Mouse (Mus musculus) embryonic facial prominence, embryonic 13.5 days (tissue): Measurements from ENCODE around the gene Atad1. TPM values are rescaled to one million over a fixed set of nuclear protein-coding genes. Genes with fewer than 3 reads are reported as not detected.

Experiments used
- ATAC-seq: fragments of 200-750 bp; cut with Nextera tagmentation; 2 replicates; pipeline ENCODE4 v1.8.0; 2017; ENCODE audit warnings: low read depth; ENCODE audit not compliant: insufficient number of reproducible peaks, insufficient read depth, low FRiP score, low TSS enrichment
- H3K27ac ChIP-seq: fragments of 300-500 bp; sonication (generic); 2 replicates; pipeline ENCODE4 v1.5.1; 2015; ENCODE audit warnings: moderate library complexity, mild to moderate bottlenecking, inconsistent platforms
- H3K27me3 ChIP-seq: fragments of 300-500 bp; sonication (generic); 2 replicates; pipeline ENCODE4 v1.6.1; 2015; ENCODE audit warnings: mild to moderate bottlenecking, inconsistent platforms
- H3K36me3 ChIP-seq: fragments of 300-500 bp; sonication (generic); 2 replicates; pipeline ENCODE4 v1.6.1; 2015; ENCODE audit warnings: mild to moderate bottlenecking, inconsistent platforms
- H3K4me1 ChIP-seq: fragments of 300-500 bp; sonication (generic); 2 replicates; pipeline ENCODE4 v1.6.1; 2015; ENCODE audit warnings: inconsistent platforms
- H3K4me2 ChIP-seq: fragments of 300-500 bp; sonication (generic); 2 replicates; pipeline ENCODE4 v1.6.1; 2015; ENCODE audit warnings: moderate library complexity, mild to moderate bottlenecking, inconsistent platforms
- H3K4me3 ChIP-seq: fragments of 300-500 bp; sonication (generic); 2 replicates; pipeline ENCODE4 v1.5.1; 2015; ENCODE audit warnings: mild to moderate bottlenecking, inconsistent platforms
- H3K9ac ChIP-seq: fragments of 300-500 bp; sonication (generic); 2 replicates; pipeline ENCODE4 v1.6.1; 2015; ENCODE audit warnings: mild to moderate bottlenecking, inconsistent platforms
- H3K9me3 ChIP-seq: fragments of 300-500 bp; sonication (generic); 2 replicates; pipeline ENCODE4 v1.6.1; 2016; ENCODE audit warnings: inconsistent platforms
- WGBS: fragments of 180-500 bp; shearing (Covaris S2); methylation state at CpG from one replicate; pipeline ENCODE4 v1.1.7; 2015; ENCODE audit warnings: mixed read lengths; 5-methylcytosine and 5-hydroxymethylcytosine counted together
- polyA plus RNA-seq: library from polyadenylated mRNA; unstranded; fragments of >200 nt; fragmentation: Nextera tagmentation; extraction: Ambion mirVana; gene quantifications from 2 replicates; pipeline ENCODE4 v1.2.1, GENCODE M21; 2015

Gene Atad1
- polyA plus RNA-seq, 1 experiment from 2014 or later: 67.0 TPM

DNA sequence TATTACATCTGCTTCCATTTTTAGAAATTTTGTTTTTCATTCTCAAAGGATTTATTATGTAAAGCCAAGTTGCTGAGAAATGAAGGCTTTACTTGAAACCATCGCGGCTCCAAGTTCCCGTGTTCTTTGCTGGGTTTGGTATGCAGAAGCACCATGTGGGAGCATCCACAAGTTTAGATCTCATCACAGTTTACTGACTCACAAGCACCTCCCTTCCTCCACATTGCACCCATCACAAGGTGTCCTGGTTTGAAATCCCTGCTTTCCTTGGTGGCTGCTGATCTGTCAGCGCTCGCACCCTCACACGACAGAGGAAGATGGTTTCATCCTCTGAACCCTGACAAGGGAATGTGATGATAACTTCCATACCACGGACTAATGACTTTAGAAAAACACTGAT is 98.1 kb downstream of the Atad1 start:
- no peak overlapping the region for H3K9ac ChIP-seq
- H3K36me3 ChIP-seq: peaks cover 6% of the 10 kb centered on the region
- ATAC-seq: no peak

DNA sequence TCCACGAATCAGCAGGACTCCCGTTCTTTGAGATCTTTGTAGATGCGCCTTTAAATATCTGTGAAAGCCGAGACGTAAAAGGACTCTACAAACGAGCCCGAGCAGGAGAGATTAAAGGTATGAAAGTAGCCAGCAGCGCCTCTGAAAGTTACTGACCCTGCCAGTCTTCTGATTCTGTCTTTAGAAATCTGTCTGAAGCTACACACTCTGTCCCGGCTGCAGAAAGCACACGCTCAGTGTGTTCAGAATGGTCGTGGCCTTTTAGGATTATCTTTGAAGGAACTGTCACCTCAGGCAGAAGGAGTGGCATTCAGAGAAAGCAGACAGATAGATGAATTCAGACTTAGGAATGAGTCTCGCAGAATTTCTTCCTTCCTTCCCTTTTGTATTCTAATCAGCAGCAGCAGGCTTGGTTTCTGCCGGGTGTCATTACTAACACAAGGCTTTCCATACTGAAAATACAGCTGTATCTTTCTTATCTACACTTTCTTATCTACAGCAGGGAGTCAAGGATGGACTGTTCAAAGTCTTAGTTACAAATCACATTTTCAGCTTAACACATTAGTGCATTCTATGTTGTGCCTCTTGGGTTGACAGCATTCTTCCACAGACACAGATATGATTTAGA is 101.2 kb downstream of the Atad1 start:
- peaks cover 2% of the 10 kb centered on the region; the same call in 1 of the 2 replicates for H3K36me3 ChIP-seq

More for the DNA sequence above, 98.1 kb downstream of the Atad1 start:
- H3K27ac ChIP-seq: no peak overlapping the region
- H3K27me3 ChIP-seq: no peaks in the 10 kb centered on the region
- H3K4me3 ChIP-seq: no peak overlapping the region
- H3K4me2 ChIP-seq: no peak overlapping the region
- WGBS: 82% methylated on average over 7 of the region's 7 CpGs
- H3K4me1 ChIP-seq: no peaks in the 10 kb centered on the region
- H3K9me3 ChIP-seq: no peaks in the 10 kb centered on the region

GRCm38 (mm10) chr19:32637357-32638275 is 102.0 kb downstream of the Atad1 start:
- no peak overlapping the region for H3K27ac ChIP-seq
- no peak for ATAC-seq
- no peak overlapping the region for H3K4me2 ChIP-seq
- no peaks in the 10 kb centered on the region for H3K9me3 ChIP-seq
- H3K9ac ChIP-seq: no peak overlapping the region
- H3K4me1 ChIP-seq: no peaks in the 10 kb centered on the region
- no peaks in the 10 kb centered on the region for H3K27me3 ChIP-seq
- H3K4me3 ChIP-seq: no peak overlapping the region
- H3K36me3 ChIP-seq: no peaks in the 10 kb centered on the region
- 59% methylated on average over 16 of the region's 16 CpGs for WGBS

More for the DNA sequence above, 101.2 kb downstream of the Atad1 start:
- H3K4me2 ChIP-seq: no peak overlapping the region
- H3K27ac ChIP-seq: no peak overlapping the region
- H3K9me3 ChIP-seq: no peaks in the 10 kb centered on the region
- H3K4me3 ChIP-seq: no peak overlapping the region
- H3K27me3 ChIP-seq: no peaks in the 10 kb centered on the region
- 46% methylated on average over 13 of the region's 13 CpGs for WGBS
- no peak for ATAC-seq
- H3K4me1 ChIP-seq: no peaks in the 10 kb centered on the region
- no peak overlapping the region for H3K9ac ChIP-seq

GRCm38 (mm10) chr19:32634916-32635315 is 104.7 kb downstream of the Atad1 start:
- WGBS: 69% methylated on average over 8 of the region's 8 CpGs

DNA sequence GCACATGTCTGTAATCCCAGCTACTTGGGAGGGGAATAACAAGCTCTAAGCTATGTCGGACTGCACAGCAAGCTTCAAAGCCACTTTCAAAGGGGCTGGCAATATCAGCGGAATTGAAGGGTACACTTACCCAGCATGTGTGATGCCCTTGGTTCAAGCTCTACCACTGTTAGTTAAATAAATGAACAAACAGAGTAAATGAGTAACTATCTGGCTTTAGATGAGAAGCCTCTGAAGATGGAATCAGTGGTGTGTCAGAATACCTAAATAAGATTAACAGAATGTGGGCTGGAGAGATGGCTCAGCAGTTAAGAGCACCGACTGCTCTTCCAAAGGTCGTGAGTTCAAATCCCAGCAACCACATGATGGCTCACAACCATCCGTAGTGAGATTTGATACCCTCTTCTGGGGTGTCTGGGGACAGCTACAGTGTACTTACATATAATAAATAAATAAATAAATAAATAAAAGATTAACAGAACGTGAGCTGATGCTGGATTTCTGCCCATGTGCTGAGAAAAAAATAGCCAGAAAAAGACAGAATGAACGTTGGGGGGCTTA is 110.9 kb downstream of the Atad1 start:
- Histone ChIP-seq H3K4me1 (no peaks in the 10 kb centered on the region), H3K27ac (no peak overlapping the region), H3K27me3 (no peaks in the 10 kb centered on the region), H3K36me3 (no peaks in the 10 kb centered on the region), H3K9me3 (no peaks in the 10 kb centered on the region), H3K9ac (no peak overlapping the region), H3K4me2 (no peak overlapping the region), H3K4me3 (no peak overlapping the region)
- ATAC-seq: no peak
- 73% methylated on average over 7 of the region's 7 CpGs for WGBS

More at GRCm38 (mm10) chr19:32634916-32635315, 104.7 kb downstream of the Atad1 start:
- no peak for ATAC-seq
- Histone ChIP-seq H3K9me3 (no peaks in the 10 kb centered on the region), H3K4me2 (no peak overlapping the region), H3K36me3 (no peaks in the 10 kb centered on the region), H3K4me1 (no peaks in the 10 kb centered on the region), H3K4me3 (no peak overlapping the region), H3K27ac (no peak overlapping the region), H3K9ac (no peak overlapping the region), H3K27me3 (no peaks in the 10 kb centered on the region)

GRCm38 (mm10) chr19:32627631-32628030 is 112.0 kb downstream of the Atad1 start:
- Histone ChIP-seq H3K27ac (no peak overlapping the region), H3K27me3 (no peaks in the 10 kb centered on the region), H3K4me2 (no peak overlapping the region), H3K36me3 (no peaks in the 10 kb centered on the region), H3K9me3 (no peaks in the 10 kb centered on the region), H3K4me3 (no peak overlapping the region), H3K4me1 (no peaks in the 10 kb centered on the region), H3K9ac (no peak overlapping the region)
- 77% methylated on average over 4 of the region's 4 CpGs for WGBS
- ATAC-seq: no peak

DNA sequence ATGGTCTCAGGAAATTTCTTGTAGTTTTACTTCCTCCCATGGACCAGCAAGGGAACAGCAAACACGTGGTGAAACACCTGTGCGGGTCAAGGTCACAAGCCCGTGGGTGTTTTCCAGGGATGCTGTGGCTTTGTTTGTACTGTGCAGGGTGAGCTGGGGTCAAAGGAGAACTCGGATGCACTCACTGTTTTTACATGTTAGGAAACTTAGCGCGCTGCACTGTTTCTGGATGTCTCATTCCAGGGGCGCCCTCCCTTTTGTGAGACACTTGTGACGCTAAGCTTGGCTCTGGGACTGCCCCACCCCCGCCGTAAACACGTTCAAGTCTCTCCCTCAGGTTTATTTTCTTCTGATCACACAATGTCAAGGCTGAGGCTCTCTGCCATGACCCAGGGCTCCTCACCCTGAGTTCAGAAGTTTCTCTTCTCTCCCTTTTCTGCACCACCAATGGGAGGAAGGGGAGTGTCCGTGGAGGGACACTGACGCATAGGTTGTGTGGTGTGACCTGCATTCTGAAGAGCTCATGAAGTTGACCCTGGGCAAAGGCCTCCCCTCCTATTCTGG is 112.7 kb downstream of the Atad1 start:
- ATAC-seq: no peak
- H3K27me3 ChIP-seq: no peaks in the 10 kb centered on the region
- no peaks in the 10 kb centered on the region for H3K36me3 ChIP-seq
- H3K4me3 ChIP-seq: no peak overlapping the region
- no peaks in the 10 kb centered on the region for H3K9me3 ChIP-seq
- H3K4me2 ChIP-seq: no peak overlapping the region
- 63% methylated on average over 13 of the region's 13 CpGs for WGBS
- no peak overlapping the region for H3K9ac ChIP-seq
- H3K27ac ChIP-seq: no peak overlapping the region
- no peaks in the 10 kb centered on the region for H3K4me1 ChIP-seq

GRCm38 (mm10) chr19:32622142-32622541 is 117.4 kb downstream of the Atad1 start:
- H3K27me3 ChIP-seq: no peaks in the 10 kb centered on the region
- H3K27ac ChIP-seq: no peak overlapping the region
- no peaks in the 10 kb centered on the region for H3K36me3 ChIP-seq
- no peak overlapping the region for H3K9ac ChIP-seq
- 76% methylated on average over 3 of the region's 3 CpGs for WGBS
- no peak overlapping the region for H3K4me3 ChIP-seq
- no peaks in the 10 kb centered on the region for H3K4me1 ChIP-seq
- no peak overlapping the region for H3K4me2 ChIP-seq
- H3K9me3 ChIP-seq: no peaks in the 10 kb centered on the region
- ATAC-seq: no peak

Other genes starting within 250 kb of the Atad1 start
- 18.4 and 25.8 TPM in 2 replicates for gene Papss2, start 144.0 kb downstream of the Atad1 start, polyA plus RNA-seq
- 12.9 and 14.7 TPM in 2 replicates for gene Pten, start 17.7 kb upstream of the Atad1 start, polyA plus RNA-seq